Mouse (Mus musculus) myocyte (in vitro differentiated cells): Measurements from ENCODE around the gene Suds3. TPM values are rescaled to one million over a fixed set of nuclear protein-coding genes. Genes with fewer than 3 reads are reported as not detected.

Experiments used
- H3K27me3 ChIP-seq: one replicate; pipeline ENCODE4 v1.6.1; 2011; ENCODE audit not compliant: control insufficient read depth, insufficient read depth, insufficient read length
- H3K36me3 ChIP-seq: one replicate; pipeline ENCODE4 v1.6.1; 2011; ENCODE audit not compliant: control insufficient read depth, insufficient read depth
- H3K4me2 ChIP-seq: one replicate; pipeline ENCODE4 v1.6.1; 2011; ENCODE audit warnings: low read depth, control low read depth
- H3K4me3 ChIP-seq: one replicate; pipeline ENCODE4 v1.5.1; 2011; ENCODE audit warnings: mild to moderate bottlenecking, control low read depth, moderate library complexity
- H3K79me2 ChIP-seq: one replicate; pipeline ENCODE4 v1.6.1; 2011; ENCODE audit not compliant: control insufficient read depth, insufficient read depth
- H3ac ChIP-seq: one replicate; pipeline ENCODE4 v1.6.1; 2011; ENCODE audit not compliant: control insufficient read depth, insufficient read length
- CEBPB ChIP-seq: IDR thresholded peaks from 2 replicates; pipeline ENCODE4 v1.6.1; 2011; ENCODE audit warnings: mild to moderate bottlenecking, moderate library complexity; ENCODE audit not compliant: poor library complexity, insufficient read depth, severe bottlenecking
- E2F4 ChIP-seq: IDR thresholded peaks from one replicate; pipeline ENCODE4 v1.6.1; 2011; ENCODE audit warnings: mild to moderate bottlenecking, control low read depth, moderate library complexity; ENCODE audit not compliant: insufficient read depth
- MAX ChIP-seq: IDR thresholded peaks from one replicate; pipeline ENCODE4 v1.6.1; 2011; ENCODE audit warnings: low read depth, mild to moderate bottlenecking, control low read depth
- MYOD1 ChIP-seq, 3 experiments: IDR thresholded peaks; one replicate each; pipeline ENCODE4 v1.6.1; 2011; ENCODE audit warnings: control low read depth in 2 of 3, low read depth in 2 of 3, mild to moderate bottlenecking in 2 of 3, moderate library complexity in 1 of 3; ENCODE audit not compliant: insufficient read length in 2 of 3, control insufficient read depth in 1 of 3
- MYOG ChIP-seq, 3 experiments: IDR thresholded peaks; one replicate each; pipeline ENCODE4 v1.6.1; 2011; ENCODE audit warnings: control low read depth in 2 of 3, low read depth in 2 of 3, mild to moderate bottlenecking in 2 of 3; ENCODE audit not compliant: insufficient read length in 2 of 3, control insufficient read depth in 1 of 3, insufficient read depth in 1 of 3
- POLR2A ChIP-seq: IDR thresholded peaks from one replicate; pipeline ENCODE4 v1.6.1; 2011; ENCODE audit warnings: low read depth, mild to moderate bottlenecking, control low read depth, moderate library complexity; ENCODE audit not compliant: insufficient read length
- POLR2AphosphoS2 ChIP-seq: IDR thresholded peaks from one replicate; pipeline ENCODE4 v1.6.1; 2011; ENCODE audit warnings: low read depth, control low read depth; ENCODE audit not compliant: insufficient read length
- REST ChIP-seq: IDR thresholded peaks from one replicate; pipeline ENCODE4 v1.6.1; 2011; ENCODE audit warnings: mild to moderate bottlenecking, control low read depth, moderate library complexity; ENCODE audit not compliant: insufficient read depth, insufficient read length
- SRF ChIP-seq: IDR thresholded peaks from one replicate; pipeline ENCODE4 v1.6.1; 2011; ENCODE audit warnings: low read depth; ENCODE audit not compliant: control insufficient read depth, insufficient read length
- TCF12 ChIP-seq: IDR thresholded peaks from one replicate; pipeline ENCODE4 v1.6.1; 2011; ENCODE audit warnings: mild to moderate bottlenecking, control low read depth; ENCODE audit not compliant: poor library complexity, insufficient read depth, severe bottlenecking
- TCF3 ChIP-seq: IDR thresholded peaks from one replicate; pipeline ENCODE4 v1.6.1; 2011; ENCODE audit warnings: low read depth, control low read depth; ENCODE audit not compliant: insufficient read length
- USF1 ChIP-seq: IDR thresholded peaks from one replicate; pipeline ENCODE4 v1.6.1; 2011; ENCODE audit warnings: low read depth, mild to moderate bottlenecking, control low read depth, moderate library complexity
- polyA plus RNA-seq: library from polyadenylated mRNA; unstranded; fragments of >200 nt; fragmentation: generic; extraction: Trizol; gene quantifications from one replicate; pipeline ENCODE4 v1.2.1, GENCODE M21; 2012; ENCODE audit warnings: missing spikeins

Suds3 gene
- polyA plus RNA-seq, 1 experiment = 77.0 TPM

- Histone ChIP-seq H3K79me2 (peaks cover 15% of the 10 kb centered on the region), H3K4me2 (peak overlapping the region; percentile 88), H3K27me3 (no peaks in the 10 kb centered on the region), H3K36me3 (no peaks in the 10 kb centered on the region), H3K4me3 (peak overlapping the region; percentile 66), H3ac (no peak overlapping the region)
- TF ChIP-seq TCF12 (no peak), MAX (no peak)
These were observed 2.9 kb upstream of the Suds3 start for GRCm38 (mm10) chr5:117118850-117119249.

- Histone ChIP-seq H3K79me2 (peaks cover 21% of the 10 kb centered on the region), H3K4me2 (no peak overlapping the region), H3ac (no peak overlapping the region), H3K4me3 (no peak overlapping the region), H3K36me3 (peaks cover 2% of the 10 kb centered on the region), H3K27me3 (no peaks in the 10 kb centered on the region)
- TF ChIP-seq SRF = no peak
- no peak for TF ChIP-seq E2F4
- no peak for TF ChIP-seq MYOD1 (IDR thresholded peaks at IDR 0.05; ENCODE audit: control insufficient read depth in 1 of 3, insufficient read length in 2 of 3, low read depth in 2 of 3)
These were observed 2.3 kb upstream of the Suds3 start for GRCm38 (mm10) chr5:117118220-117118619.

DNA sequence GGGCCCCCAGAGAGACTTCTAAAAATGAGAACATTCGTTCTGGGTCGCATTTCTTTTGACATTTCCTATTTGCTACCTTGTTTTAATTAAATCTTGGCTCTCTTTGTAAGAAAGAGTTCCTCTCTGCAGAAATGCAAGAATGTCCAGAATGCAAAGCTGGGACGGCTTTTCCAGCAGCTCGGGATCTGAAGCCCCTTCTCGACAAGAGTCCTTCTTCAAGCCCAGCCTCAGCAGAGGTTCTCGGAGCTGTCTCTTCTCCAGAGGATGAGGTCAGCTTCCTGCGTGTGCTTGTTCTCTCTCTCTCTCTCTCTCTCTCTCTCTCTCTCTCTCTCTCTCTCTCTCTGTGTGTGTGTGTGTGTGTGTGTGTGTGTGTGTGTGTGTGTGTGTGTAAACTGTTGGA lies 1.8 kb upstream of the Suds3 start:
- no peak overlapping the region for H3K4me2 ChIP-seq

DNA sequence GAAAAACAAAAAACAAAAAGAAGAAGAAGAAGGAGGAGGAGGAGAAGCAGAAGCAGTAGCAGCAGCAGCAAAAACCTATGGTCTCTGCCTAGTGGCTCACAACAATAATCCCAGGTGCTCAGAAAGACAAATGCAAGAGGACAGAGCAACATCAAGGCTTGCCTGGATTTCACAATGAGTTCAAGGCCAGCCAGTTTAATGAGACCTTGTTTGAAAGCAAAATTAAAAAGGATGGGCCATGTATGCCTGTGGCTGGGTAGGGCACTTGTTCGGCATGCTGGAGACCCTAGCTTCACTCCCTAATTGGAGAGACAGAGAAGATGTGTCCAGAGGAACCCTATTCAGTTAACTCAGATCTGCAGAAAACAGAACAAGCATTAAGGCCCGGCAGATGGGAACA lies 1.3 kb upstream of the Suds3 start:
- Histone ChIP-seq H3K79me2 (peaks cover 24% of the 10 kb centered on the region), H3K4me3 (no peak overlapping the region), H3ac (no peak overlapping the region), H3K36me3 (peaks cover 7% of the 10 kb centered on the region), H3K4me2 (no peak overlapping the region), H3K27me3 (no peaks in the 10 kb centered on the region)
- TF ChIP-seq MAX (no peak), REST (no peak), TCF12 (no peak), POLR2AphosphoS2 (no peak), MYOG (IDR thresholded peaks at IDR 0.05; ENCODE audit: control insufficient read depth in 1 of 3, insufficient read depth in 1 of 3, insufficient read length in 2 of 3, low read depth in 2 of 3) (no peak), MYOD1 (IDR thresholded peaks at IDR 0.05; ENCODE audit: control insufficient read depth in 1 of 3, insufficient read length in 2 of 3, low read depth in 2 of 3) (no peak), POLR2A (no peak), USF1 (no peak), CEBPB (no peak), TCF3 (no peak), E2F4 (no peak), SRF (no peak)

More for the DNA sequence above, 1.8 kb upstream of the Suds3 start:
- no peak overlapping the region for H3ac ChIP-seq
- no peak for TF ChIP-seq USF1
- TF ChIP-seq E2F4 = no peak
- peaks cover 24% of the 10 kb centered on the region for H3K79me2 ChIP-seq
- H3K27me3 ChIP-seq = no peaks in the 10 kb centered on the region
- no peak overlapping the region for H3K4me3 ChIP-seq
- H3K36me3 ChIP-seq = peaks cover 7% of the 10 kb centered on the region

DNA sequence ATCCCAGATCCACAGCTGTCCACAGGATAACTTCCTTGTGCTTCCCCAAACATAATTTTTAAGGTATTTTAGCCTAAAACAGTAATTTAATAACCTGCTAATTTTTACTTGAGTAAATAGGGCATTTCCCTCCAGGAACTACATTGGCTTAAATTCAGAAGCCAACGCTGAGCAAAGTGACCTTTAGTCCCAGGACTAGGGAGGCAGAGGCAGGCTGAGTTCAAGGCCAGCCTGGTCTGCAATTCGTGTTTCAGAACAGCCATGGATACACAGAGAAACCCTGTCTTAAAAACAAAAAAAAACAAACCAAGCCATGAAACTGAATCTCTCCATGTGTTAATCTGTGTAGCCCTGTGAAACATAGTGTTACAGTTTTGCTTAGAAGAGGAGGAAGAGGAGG lies 747 bp upstream of the Suds3 start:
- no peak overlapping the region for H3ac ChIP-seq
- no peak overlapping the region for H3K4me2 ChIP-seq
- TF ChIP-seq SRF (no peak), MYOG (IDR thresholded peaks at IDR 0.05; ENCODE audit: control insufficient read depth in 1 of 3, insufficient read depth in 1 of 3, insufficient read length in 2 of 3, low read depth in 2 of 3) (no peak), E2F4 (no peak), MAX (no peak), USF1 (no peak), TCF12 (no peak), REST (no peak), POLR2A (no peak), CEBPB (no peak), TCF3 (no peak)
- H3K36me3 ChIP-seq = peaks cover 7% of the 10 kb centered on the region
- no peak overlapping the region for H3K4me3 ChIP-seq
- H3K79me2 ChIP-seq = peaks cover 24% of the 10 kb centered on the region
- H3K27me3 ChIP-seq = no peaks in the 10 kb centered on the region

DNA sequence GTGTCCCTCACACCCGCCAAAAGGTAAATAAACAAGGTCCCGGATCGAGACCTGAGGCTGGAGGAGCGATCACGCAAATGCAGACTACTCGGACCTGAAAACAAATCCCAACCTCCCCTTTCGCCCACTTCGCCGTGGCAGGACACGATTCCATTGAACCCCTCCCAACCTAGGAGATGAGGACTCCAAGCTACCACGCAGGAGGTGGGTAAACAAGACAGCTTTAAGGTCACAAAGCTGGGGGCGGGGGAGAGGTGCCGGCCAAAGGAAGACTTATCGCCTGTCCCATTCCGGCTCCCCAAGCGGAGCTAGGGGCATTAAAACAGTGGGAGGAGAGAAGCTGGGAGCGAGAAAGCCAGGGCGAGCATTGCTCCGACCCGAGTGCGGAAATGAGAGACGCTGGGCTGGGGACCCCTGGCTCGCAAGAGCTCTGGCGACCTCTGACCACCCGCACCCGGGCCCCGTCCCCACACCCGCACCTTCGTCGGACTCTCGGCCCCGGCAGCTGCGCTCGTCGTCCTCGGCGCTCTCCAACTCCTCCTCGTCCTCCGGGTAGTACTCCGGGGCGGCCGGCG lies 633 bp downstream of the Suds3 start:
- peaks cover 24% of the 10 kb centered on the region for H3K79me2 ChIP-seq
- TF ChIP-seq POLR2AphosphoS2 (no peak), TCF3 (no peak), TCF12 (no peak), MAX (no peak), SRF (no peak), POLR2A (no peak), MYOG (IDR thresholded peaks at IDR 0.05; ENCODE audit: control insufficient read depth in 1 of 3, insufficient read depth in 1 of 3, insufficient read length in 2 of 3, low read depth in 2 of 3) (no peak), REST (no peak), USF1 (no peak), MYOD1 (IDR thresholded peaks at IDR 0.05; ENCODE audit: control insufficient read depth in 1 of 3, insufficient read length in 2 of 3, low read depth in 2 of 3) (no peak), CEBPB (no peak), E2F4 (no peak)
- peak overlapping the region; percentile 83 for H3ac ChIP-seq
- H3K27me3 ChIP-seq = no peaks in the 10 kb centered on the region
- peaks cover 7% of the 10 kb centered on the region for H3K36me3 ChIP-seq
- peak overlapping the region; percentile 91 for H3K4me3 ChIP-seq
- H3K4me2 ChIP-seq = peak overlapping the region; percentile 91
